Mouse (Mus musculus) heart, adult 2 months (tissue): ENCODE results near the gene Epha7. TPM values are rescaled to one million over a fixed set of nuclear protein-coding genes. Genes with fewer than 3 reads are reported as not detected.

Experiments used
- DNase-seq, 2 experiments: peaks; one replicate each; pipeline ENCODE4 v3.0.0; 2021
- H3K27ac ChIP-seq: fragments of 200-600 bp; 2 replicates; pipeline ENCODE4 v1.8.1; 2022
- H3K27me3 ChIP-seq: fragments of 200-500 bp; 2 replicates; pipeline ENCODE4 v1.6.1; 2012; ENCODE audit warnings: mild to moderate bottlenecking, low read length, inconsistent platforms, mixed read lengths; ENCODE audit not compliant: control insufficient read depth, insufficient read depth
- H3K36me3 ChIP-seq: fragments of 200-500 bp; 2 replicates; pipeline ENCODE4 v1.6.1; 2012; ENCODE audit warnings: low read length, inconsistent platforms; ENCODE audit not compliant: control insufficient read depth, insufficient read depth
- H3K4me1 ChIP-seq: fragments of 200-500 bp; 2 replicates; pipeline ENCODE4 v1.6.1; 2011; ENCODE audit warnings: low read length; ENCODE audit not compliant: control insufficient read depth, insufficient read depth
- H3K4me3 ChIP-seq: fragments of 200-600 bp; 2 replicates; pipeline ENCODE4 v1.8.1; 2022
- H3K79me2 ChIP-seq: fragments of 200-500 bp; replicated peaks from 2 replicates; pipeline ENCODE4 v1.6.1; 2012; ENCODE audit warnings: mild to moderate bottlenecking, inconsistent platforms, low read length, moderate library complexity, mixed read lengths; ENCODE audit not compliant: control insufficient read depth, insufficient read depth
- H3K9ac ChIP-seq: fragments of 200-500 bp; 2 replicates; pipeline ENCODE4 v1.6.1; 2012; ENCODE audit warnings: low read depth, mild to moderate bottlenecking, control low read depth, inconsistent platforms, low read length, mixed read lengths
- CTCF ChIP-seq: fragments of 200-600 bp; IDR thresholded peaks from 2 replicates; pipeline ENCODE4 v1.8.1; 2022; ENCODE audit warnings: antibody characterized with exemption, mild to moderate bottlenecking, moderate library complexity
- EP300 ChIP-seq: fragments of 200-500 bp; IDR thresholded peaks from 2 replicates; pipeline ENCODE4 v1.6.1; 2011; ENCODE audit warnings: low read depth, low read length, control low read depth; ENCODE audit not compliant: insufficient read depth
- POLR2A ChIP-seq: fragments of 200-500 bp; IDR thresholded peaks from 2 replicates; pipeline ENCODE4 v1.6.1; 2011; ENCODE audit warnings: mild to moderate bottlenecking, low read depth, low read length, control low read depth; ENCODE audit not compliant: insufficient read depth
- WGBS: fragments of 180-500 bp; shearing (Covaris S2); methylation state at CpG from one replicate; pipeline ENCODE4 v1.1.7; 2018; 5-methylcytosine and 5-hydroxymethylcytosine counted together
- intact Hi-C: fragments of 180-260 bp; cut with DNase I; formaldehyde crosslinking; loops from one replicate; pipeline ENCODE4 v1.15.1; 2025
- polyA plus RNA-seq: library from polyadenylated mRNA; depleted of rRNA; stranded (reverse); fragments of >200 nt; gene quantifications from 2 replicates; pipeline ENCODE4 v1.2.3, GENCODE M21; 2012
- total RNA-seq, 2 experiments: library from RNA; stranded (reverse); gene quantifications; 2 replicates each; pipeline ENCODE4 v1.2.3; 2021

The Epha7 gene
- total and polyA plus RNA-seq, 3 experiments = 1.2 to 6.9 (median 6.4) TPM

- H3K27me3 ChIP-seq = no peaks in the 10 kb centered on the region
- no peaks in the 10 kb centered on the region for H3K36me3 ChIP-seq
- no peak for DNase-seq
- no peak overlapping the region for H3K4me3 ChIP-seq
- H3K27ac ChIP-seq = no peak overlapping the region
- no peaks in the 10 kb centered on the region for H3K4me1 ChIP-seq
- no peak overlapping the region for H3K9ac ChIP-seq
- WGBS = 93% methylated on average over 2 of the region's 2 CpGs
- intact Hi-C loops = no loop called here
- TF ChIP-seq EP300 (no peak), CTCF (no peak), POLR2A (no peak)
- no peaks in the 10 kb centered on the region for H3K79me2 ChIP-seq
These were observed 94.1 kb downstream of the Epha7 start for GRCm38 (mm10) chr4:28906985-28907384.

- WGBS = 65% methylated on average over 4 of the region's 4 CpGs
- no peaks in the 10 kb centered on the region for H3K79me2 ChIP-seq
- no peaks in the 10 kb centered on the region for H3K4me1 ChIP-seq
- no peak overlapping the region for H3K4me3 ChIP-seq
- TF ChIP-seq EP300 = no peak
- no peak for TF ChIP-seq CTCF
- no peak for TF ChIP-seq POLR2A
- H3K9ac ChIP-seq = no peak overlapping the region
- intact Hi-C loops = no loop called here
- H3K27ac ChIP-seq = no peak overlapping the region
- no peaks in the 10 kb centered on the region for H3K36me3 ChIP-seq
- no peaks in the 10 kb centered on the region for H3K27me3 ChIP-seq
- no peak for DNase-seq
These were observed 97.2 kb downstream of the Epha7 start for GRCm38 (mm10) chr4:28910127-28910526.

GRCm38 (mm10) chr4:28912028-28912427, 99.1 kb downstream of the Epha7 start:
- 77% methylated on average over 2 of the region's 2 CpGs for WGBS
- no peaks in the 10 kb centered on the region for H3K27me3 ChIP-seq
- no peak overlapping the region for H3K9ac ChIP-seq
- no peak for DNase-seq
- H3K4me1 ChIP-seq = no peaks in the 10 kb centered on the region
- no peaks in the 10 kb centered on the region for H3K79me2 ChIP-seq
- intact Hi-C loops = no loop called here
- TF ChIP-seq POLR2A = no peak
- TF ChIP-seq CTCF = no peak
- H3K4me3 ChIP-seq = no peak overlapping the region
- no peak overlapping the region for H3K27ac ChIP-seq
- no peaks in the 10 kb centered on the region for H3K36me3 ChIP-seq

- Histone ChIP-seq H3K27ac (no peak overlapping the region), H3K79me2 (no peaks in the 10 kb centered on the region), H3K4me1 (no peaks in the 10 kb centered on the region), H3K27me3 (no peaks in the 10 kb centered on the region), H3K4me3 (no peak overlapping the region), H3K9ac (no peak overlapping the region), H3K36me3 (no peaks in the 10 kb centered on the region)
- intact Hi-C loops = no loop called here
- DNase-seq = no peak
- TF ChIP-seq CTCF (no peak), POLR2A (no peak), EP300 (no peak)
- WGBS = 79% methylated on average over 2 of the region's 2 CpGs
These were observed 100.7 kb downstream of the Epha7 start for GRCm38 (mm10) chr4:28913613-28914012.

- H3K27ac ChIP-seq = no peak overlapping the region
- no peak overlapping the region for H3K4me3 ChIP-seq
- no peaks in the 10 kb centered on the region for H3K27me3 ChIP-seq
- no peaks in the 10 kb centered on the region for H3K36me3 ChIP-seq
- no peak overlapping the region for H3K9ac ChIP-seq
- TF ChIP-seq CTCF (no peak), EP300 (no peak), POLR2A (no peak)
- WGBS = 82% methylated on average over 6 of the region's 6 CpGs
- DNase-seq = no peak
- intact Hi-C loops = no loop called here
- H3K79me2 ChIP-seq = no peaks in the 10 kb centered on the region
- no peaks in the 10 kb centered on the region for H3K4me1 ChIP-seq
These were observed 107.7 kb downstream of the Epha7 start for GRCm38 (mm10) chr4:28920645-28921044.

- Histone ChIP-seq H3K27me3 (no peaks in the 10 kb centered on the region), H3K4me3 (no peak overlapping the region), H3K36me3 (no peaks in the 10 kb centered on the region), H3K79me2 (no peaks in the 10 kb centered on the region), H3K9ac (no peak overlapping the region), H3K27ac (no peak overlapping the region), H3K4me1 (no peaks in the 10 kb centered on the region)
- no peak for DNase-seq
- 49% methylated on average over 4 of the region's 4 CpGs for WGBS
- intact Hi-C loops = no loop called here
- no peak for TF ChIP-seq CTCF
- TF ChIP-seq POLR2A = no peak
- no peak for TF ChIP-seq EP300
These were observed 113.1 kb downstream of the Epha7 start for GRCm38 (mm10) chr4:28926072-28926471.
